Mouse (Mus musculus) lung, postnatal 0 days (tissue): ENCODE data around the gene Casd1.

ENCODE experiments used
- CTCF ChIP-seq: IDR thresholded peaks from 2 replicates; pipeline ENCODE4 v1.5.1; 2016; ENCODE audit warnings: antibody characterized with exemption, mild to moderate bottlenecking
- EP300 ChIP-seq: IDR thresholded peaks from 2 replicates; pipeline ENCODE4 v1.6.1; 2016; ENCODE audit warnings: antibody characterized with exemption, mild to moderate bottlenecking, control low read depth

DNA sequence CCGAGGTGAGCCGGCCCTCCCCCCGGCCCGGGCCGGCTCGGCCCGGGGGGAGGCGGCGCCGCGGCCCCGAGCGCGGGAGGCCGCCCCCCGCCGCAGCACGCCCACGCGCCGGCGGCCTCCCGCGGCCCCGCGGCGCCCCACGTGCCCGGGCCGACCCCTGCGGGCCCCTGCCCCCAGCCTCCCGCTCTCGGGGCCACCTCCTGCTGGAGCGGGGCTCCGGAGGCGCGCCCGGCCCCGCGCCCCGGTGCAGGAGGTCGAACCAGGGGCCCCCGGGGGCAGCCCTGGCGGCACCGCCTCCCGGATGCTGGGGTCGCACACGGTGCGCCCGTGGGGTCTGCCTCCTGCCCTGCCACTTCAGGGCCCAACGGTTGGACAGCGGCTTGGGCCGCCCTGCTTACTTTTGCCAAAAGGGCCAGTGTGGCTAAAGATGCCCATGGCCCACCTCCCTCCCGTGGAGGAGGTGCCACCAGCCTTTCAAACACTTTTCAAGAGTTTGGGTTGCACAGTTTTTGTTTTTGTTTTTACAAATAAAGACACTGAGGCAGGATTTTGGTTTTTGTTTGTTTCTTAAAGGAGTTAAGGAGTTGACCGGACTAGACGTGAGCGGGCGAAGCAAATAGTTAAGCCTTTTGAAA, 775 bp downstream of the Casd1 start:
- no peak for TF ChIP-seq EP300
- TF ChIP-seq CTCF = no peak
